Mouse (Mus musculus): ENCODE measurements around the gene Tmem102.

Tmem102 gene

DNA sequence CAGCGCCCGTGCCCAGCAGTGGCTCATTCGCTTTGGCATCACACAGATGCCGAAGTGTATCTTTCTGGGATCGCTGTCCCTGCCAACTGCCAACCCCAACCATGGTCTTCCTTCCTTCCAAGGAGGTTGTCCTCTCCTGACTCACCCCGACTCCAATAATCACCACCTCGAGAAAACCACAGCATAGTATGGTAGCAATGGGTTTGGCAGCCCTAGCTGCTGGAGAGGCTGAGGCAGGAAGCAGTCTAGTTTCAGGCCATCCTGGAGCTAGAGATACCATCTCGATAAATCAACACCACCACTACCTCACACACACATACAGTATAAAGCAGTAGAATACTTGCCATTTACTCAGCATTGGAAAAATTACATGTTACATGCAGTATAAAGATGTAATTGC, 13.4 kb upstream of the Tmem102 start:
- DNase-seq, result no peak

DNA sequence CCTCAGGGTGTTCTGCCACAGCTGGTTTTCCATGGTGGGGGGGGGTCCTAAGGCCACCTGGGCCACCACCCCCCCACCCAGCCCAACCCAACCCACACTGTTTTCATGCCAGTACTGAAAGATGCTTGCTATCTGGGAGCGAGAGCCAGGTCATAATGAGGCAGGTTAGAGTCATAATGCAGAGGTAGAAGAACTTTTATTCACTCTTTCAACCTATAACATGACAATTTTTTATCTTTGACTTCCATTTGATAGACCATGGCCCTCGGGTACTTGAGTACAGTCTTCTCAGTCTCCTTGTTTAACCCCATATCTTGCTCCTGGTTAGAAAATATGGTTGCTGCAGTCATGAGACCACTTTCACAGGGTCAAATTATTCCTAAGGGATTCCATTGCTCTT, 12.9 kb upstream of the Tmem102 start, which contains the start of gene Spem2:
TSS of gene Spem2 (minus strand) at position 101 of the 400 bp plus-strand sequence.
- DNase-seq, result no peak

DNA sequence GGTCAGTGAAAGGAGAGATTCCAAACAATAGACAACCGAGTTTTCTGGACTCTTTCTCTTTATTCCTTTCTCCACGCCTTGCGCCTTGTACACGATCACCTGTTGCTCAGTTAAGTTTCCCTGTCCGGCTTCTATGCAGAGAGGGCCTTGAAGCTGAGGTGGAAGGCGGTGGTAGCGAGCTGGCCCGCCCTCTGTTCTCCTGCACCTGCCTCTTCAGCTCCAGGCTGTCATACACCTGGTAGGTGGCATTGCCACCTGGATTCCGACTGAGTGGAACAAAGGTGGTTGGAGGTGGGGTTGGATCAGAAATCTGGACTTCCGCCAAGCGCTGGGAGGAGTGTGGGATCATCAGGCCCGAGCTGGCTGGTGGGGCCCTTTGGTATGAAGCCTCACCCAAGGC, 11.1 kb upstream of the Tmem102 start:
- DNase-seq, result no peak

DNA sequence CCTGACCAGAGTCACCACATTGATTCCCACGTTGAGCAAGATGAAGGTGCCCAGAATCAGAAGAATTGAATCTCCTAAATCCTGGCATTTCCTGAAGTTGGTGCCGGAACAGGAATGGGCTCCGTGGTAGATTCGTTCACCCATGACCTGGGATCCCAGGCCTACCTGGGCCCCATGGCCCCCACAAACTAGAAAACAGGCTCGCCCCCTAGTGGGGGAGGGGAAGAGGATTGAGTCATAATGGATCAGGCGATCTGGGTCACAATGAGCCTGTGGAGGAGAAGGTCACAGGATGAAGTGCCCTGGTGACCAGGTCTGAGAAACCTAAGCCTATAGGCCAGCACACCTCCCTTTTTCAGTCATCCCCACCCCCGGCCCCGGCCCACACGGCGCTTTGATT, 9.7 kb upstream of the Tmem102 start, which contains the start of gene Gm39566:
TSS of gene Gm39566 (minus strand) at position 144 of the 400 bp plus-strand sequence.
- no peak for DNase-seq

DNA sequence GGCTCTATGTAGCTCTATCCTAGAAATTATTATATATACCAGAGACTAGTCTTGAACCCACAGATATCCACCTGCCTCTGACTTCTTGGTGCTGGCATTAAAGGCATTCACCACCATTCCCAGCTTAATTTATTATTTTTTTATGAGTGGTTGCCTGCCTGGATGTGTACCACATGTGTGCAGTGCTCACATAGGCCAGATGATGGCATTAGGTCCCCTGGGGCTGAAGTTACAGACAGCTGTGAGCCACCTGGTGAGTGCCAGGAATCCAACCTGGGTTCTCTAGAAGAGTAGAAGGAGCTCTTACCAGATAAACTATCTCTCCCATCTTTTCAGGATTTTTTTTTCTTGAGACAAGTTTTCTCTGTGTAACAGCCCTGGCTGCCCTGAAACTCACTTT, 4.9 kb upstream of the Tmem102 start:
- DNase-seq, result no peak

DNA sequence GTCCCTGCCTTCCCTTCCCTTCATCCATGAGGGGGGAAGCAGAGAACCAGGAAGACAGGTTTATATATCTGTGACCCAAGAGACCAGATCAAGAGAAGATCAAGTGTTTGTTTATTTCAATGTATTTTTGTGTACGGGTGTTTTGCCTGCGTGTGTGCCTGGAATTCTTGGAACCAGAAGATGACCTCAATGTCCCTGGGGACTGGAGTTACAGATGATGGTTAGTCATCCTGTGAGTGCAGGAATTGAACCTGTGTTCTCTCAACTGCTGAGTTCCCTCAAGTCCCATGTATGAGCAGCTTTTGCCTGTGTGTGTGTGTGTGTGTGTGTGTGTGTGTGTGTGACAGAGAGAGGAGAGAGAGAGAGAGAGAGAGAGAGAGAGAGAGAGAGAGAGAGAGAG, 2.2 kb upstream of the Tmem102 start:
- no peak for DNase-seq

DNA sequence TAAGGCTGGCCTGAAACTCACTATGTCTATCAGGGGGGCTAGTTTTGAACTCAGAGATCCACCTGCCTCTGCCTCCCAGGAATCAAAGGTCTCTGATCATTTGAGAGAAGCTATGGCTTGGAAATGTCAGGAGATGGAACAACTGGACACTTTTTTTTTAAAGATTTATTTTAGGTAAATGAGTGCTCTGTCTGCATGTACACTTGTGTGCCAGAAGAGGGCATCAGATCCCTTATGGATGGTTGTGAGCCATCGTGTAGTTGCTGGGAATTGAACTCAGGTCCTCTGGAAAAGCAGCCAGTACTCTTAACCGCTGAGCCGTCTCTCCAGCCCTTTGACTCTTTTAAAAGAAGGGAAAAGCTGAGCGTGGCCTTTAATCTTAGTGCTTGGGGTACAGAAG, 954 bp upstream of the Tmem102 start:
- DNase-seq, result no peak

DNA sequence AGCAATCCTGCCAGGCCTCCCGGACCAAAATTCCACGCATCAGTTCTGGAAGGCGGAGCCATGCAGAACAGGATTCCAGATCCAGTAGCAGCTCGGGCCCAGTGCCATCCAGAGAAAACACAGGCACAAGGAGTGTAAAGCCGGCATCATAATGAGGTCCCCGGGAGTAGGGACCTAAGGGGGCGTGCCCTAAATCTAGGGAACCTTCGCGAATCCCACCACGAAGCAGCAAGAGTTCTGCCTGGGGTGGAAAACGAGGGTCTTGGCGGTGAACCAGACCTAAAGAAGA, 828 bp downstream of the Tmem102 start:
- DNase-seq, result no peak

DNA sequence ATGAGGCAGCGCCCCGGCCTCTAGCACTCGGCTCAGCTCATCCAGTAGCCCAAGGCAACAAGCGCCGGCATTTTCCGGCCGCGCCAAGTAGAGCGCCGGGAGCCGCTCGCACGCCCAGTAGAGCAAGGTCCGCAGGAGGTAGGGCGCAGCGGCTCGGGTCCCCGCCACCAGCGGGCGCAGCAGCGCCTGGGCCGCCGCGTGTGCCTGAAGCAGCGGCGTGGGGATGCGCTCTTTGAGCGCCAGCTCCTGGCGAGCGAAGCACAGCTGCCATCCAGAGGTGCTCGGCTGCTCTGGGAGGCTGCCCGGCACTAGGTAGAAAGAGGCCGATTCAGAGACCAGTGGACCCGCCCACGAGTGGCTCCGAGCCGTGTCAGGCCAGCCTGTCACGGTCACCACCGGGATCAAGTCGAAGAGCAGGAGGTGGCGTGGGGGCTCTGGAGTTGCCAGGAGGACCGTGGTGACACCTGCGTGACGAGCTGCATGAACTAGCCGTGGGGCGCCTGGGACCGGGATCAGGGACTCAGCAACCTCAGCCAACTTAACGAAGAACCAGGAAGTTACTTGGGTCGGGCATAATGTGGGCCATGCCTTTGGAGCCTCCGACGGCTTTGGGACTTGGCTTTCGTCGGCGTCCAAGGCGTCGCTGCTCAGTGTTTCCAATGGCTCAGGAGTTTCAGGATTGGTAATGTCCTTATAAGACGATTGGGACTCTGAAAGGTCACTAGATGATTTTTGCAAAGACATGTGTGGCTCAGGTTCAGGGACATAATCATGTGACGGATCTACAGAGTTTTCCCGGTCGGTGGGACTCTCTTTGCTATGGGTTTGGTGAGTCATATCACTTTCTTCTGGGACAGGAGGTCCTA, 1.4 kb downstream of the Tmem102 start:
- peak; percentile 80 to 84 for DNase-seq

DNA sequence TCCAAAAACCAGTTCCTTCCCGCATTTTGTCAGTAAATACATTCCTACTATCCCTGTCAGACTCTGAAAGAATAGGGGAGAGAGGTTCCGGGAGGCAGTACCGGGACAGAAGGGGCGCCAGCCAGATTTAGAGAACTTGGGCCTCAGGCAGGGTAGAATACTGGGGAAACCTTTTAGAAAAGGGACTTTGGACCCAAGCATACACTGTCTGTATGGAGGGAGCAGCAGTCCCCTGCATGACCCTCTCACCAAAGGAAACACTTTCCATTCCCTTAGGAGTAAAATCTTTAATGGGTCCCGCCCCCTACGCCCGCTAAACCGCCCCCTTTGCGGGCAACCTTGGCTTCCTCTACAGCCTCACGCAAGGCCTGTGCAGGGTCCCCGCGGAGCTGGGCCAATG, 2.1 kb downstream of the Tmem102 start:
- no peak for DNase-seq

DNA sequence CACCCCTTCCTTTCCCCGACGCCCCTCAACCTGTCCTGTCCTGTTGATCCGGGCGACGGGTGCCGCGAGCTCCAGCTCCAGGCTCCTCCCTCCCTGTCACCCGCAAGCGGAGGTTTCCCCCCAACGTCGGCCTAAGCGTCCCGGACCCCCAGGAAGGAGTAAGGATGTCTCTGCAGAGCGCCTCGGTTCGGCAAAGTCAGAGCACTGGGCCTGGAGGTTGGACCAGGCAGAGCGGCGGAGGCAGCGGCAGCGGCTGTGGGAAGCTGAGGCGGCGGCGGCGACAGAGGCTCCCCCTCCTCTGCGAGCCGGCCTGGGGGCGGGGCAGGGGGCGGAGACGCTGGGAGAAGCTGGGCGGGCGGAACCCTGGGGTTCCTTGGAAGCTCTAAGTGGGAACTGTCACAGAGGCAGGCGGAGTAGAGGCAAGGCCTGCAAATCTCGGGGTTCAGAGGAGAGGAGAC, 2.7 kb downstream of the Tmem102 start:
- DNase-seq, result peak; percentile 81 to 83

DNA sequence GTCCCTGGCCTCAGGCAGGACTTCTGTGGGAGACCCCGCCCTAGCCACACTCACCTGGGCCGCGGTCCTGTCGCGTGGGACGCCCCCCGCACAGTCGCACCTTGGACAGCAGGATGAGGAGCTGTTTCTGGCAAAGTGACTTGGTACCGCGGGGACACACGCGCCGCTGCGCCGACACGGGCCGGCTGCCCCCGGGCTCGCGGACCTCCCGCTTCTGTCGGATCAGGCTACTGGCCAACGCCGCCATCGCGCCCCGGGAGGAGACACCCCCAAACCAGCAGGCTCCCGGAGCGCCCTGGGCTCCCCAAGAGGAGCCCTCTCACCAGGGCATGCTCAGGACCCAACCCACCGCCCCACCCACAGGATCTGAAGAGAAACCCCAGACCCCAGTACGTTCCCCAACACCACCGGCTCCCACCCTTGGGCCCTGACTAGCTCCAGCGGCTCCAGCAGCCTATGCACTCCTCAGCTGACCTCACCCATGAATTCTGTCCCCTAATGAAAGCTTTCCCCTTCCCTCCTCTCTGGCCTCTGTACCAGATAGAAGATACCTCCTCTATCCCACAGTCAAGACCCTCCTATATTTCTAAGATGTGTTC, 3.9 kb downstream of the Tmem102 start, which contains the start of gene Fgf11:
TSS of gene Fgf11 (minus strand) at position 479 of the 599 bp plus-strand sequence.
- no peak for DNase-seq

DNA sequence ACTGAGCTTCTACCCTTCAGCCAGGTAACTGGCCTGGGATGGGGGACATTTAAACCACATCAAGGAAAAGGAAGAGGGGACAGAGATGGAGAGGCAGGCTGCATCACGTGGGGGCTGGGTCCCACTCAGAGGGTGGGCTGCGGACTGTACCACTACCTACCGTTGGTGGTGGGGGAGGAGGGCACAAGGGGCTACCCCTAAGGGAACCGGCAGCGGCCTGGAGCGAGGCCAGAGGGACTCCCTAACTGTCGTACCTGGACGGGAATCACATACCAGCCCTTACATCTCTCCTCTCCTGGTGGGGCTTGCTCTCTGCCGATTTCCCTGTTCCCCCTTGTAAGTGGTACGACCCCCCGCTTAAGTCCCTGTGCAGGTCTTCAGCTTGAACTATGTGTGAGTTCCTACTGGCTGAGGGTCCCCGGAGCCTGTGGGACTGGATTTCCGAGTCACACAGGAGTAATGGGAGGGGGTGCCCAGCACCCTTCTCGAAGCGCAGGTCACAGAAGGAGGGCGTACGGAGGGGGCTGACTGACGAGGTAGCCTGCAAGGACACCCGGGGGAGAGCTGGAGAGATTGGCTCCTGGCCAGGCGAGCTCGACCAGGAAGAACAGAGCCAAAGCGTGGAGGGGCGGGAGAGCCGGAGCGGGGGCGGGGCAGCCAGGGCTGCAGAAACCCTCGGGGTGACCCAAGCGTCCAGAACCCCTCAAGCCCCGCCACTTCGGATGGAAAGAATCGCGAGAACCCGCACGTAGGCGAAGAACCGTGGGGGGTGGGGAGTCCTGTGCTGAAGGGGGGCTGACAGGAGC, 4.8 kb downstream of the Tmem102 start:
- DNase-seq, result no peak

DNA sequence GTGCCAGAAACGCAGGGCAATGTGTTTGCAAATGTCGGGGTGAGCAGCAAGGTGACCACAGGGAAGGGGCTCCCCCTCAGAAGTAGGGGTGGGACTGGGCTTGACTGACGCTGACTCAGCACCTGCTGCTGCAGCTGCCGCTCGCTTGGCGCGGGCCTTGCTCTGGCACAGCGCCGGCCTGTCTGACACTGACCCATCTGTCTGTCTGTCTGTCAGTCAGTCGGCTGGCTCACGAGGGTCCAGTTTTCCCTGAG, 5.4 kb downstream of the Tmem102 start:
- DNase-seq, result no peak

DNA sequence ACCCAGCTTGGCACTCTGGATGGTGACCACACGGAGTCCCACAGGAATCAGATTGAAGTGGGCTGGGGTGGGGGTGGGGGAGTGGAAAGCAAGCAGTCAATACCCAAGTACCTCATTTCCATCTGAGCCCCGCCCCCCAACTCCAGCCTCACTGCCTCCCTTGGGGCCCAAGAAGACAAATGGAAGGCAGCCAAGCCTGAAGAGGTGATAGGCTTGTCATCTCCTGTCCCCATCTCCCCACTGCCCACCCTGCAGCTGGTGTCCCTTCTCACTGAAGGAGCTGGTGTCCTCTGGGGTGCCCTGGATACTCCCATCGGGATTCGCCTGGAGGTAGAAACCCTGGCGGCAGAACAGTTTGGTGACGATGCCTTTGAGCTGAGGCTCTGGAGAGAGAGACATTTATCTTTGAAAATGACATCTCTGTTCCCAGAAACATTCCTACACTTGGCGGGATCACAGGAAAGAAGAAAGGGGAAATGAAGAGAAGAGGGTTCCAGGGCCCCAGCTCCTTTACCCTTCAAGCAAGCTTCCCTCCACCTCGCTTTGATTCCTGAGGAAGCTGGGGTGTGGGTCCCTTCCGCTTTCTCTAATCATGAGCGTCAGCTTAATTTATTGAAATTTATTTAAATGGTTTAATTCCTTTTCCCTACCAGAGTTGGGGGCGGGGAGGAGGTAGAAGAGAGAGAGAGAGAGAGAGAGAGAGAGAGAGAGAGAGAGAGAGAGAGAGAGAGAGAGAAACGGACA, 5.9 kb downstream of the Tmem102 start:
- DNase-seq, result no peak

DNA sequence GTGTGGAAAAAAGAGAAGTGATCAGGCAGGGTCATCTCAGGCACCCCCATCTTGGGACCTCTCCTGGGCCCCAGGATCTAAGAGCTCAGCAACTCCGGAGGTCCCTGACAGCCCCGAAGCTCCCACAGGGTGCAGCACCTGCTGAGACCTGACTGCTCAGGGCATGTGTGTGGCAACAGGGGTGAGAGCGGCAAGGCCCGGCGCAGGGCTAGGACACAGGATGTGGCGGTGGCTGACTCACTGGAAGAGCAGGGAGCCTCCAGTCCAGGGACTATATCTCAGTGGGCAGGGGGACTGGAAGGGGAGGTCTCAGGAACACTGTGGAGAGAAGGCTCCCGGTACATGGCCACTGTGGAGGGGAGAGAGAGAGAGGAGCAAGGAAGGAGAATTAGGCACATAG, 7.5 kb downstream of the Tmem102 start:
- DNase-seq, result no peak

DNA sequence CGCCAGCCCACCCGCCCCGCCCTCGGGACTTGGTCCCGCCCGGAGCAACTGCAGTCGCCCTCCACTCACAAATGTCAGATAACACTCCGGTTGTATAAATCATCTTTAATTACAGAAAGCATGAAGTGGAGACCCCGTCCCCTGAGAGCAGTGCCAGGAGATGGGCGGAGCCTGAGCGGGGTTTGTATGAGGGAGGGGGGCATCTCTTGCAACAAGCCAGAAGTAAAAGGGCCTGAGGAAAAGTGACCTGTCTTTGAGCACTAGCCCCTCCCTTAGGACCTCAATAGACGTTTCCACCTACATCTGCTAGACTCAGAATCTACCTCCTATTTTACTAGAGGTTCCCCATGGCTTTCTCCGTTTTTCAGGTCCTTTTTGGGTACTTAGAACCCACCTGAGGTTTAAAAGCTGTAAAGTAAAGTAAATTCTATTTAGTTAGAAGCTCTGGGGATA, 9.4 kb downstream of the Tmem102 start:
- no peak for DNase-seq

DNA sequence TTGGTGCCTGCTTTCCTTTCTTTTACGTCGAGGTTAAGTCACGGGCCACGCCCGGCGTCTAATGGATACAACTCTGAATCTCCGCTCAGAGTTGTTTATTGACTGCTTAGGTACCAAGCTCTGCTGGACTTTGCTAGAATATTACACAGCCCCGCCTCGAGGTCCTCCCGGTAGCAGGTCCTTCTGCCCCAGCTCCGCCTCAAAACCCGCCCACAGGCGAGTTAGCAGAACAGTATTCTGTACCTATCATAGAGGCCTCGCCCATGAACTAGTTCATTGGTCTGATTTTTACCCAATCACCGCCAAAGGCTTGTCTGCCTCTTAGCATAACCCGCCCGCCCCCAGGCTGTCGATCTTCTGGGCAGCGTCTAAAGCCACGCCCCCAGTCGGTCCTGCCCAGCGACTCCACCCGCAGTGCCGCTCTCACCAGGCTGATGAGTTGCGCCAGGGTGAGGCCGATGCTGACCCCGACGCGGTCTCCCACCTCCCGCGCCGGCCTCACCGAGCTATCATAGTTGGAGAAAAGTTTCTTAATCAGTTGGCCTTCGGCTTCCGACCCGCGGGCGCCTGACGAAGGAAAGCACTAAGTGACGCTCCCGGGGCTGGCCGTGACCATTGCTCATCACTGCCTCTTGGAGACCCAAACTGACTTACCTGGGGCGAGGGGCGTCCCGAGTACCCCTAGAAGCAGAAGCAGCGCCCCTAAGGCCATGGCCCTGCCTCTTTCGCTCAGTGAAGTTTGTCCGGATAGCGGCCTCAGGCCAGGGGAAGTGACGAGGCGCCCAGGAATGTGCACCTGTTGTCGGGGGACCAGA, 10.0 kb downstream of the Tmem102 start, which contains the start of gene Chrnb1:
TSS of gene Chrnb1 (minus strand) at position 776 of the 815 bp plus-strand sequence.
- peak; percentile 89 to 95 for DNase-seq

DNA sequence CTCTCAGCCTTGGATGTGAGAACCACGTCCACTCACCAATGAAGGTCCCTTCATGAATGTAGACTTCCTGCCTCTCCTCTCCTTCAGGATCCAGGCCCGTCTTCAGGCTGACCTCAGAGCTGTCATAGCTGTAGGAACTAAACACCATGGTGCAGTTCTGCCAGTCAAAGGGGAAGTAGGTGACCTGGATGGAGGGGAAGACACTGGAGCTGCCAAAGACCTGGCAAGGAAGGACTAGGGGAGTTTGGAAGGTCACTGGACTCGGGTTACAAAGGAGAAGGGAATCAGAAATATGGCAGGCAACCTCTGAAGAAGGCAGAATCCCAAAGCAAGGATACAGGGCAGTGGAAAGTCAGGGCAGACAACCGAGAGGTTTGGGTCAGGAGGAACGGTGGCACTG, 12.0 kb downstream of the Tmem102 start:
- no peak for DNase-seq

DNA sequence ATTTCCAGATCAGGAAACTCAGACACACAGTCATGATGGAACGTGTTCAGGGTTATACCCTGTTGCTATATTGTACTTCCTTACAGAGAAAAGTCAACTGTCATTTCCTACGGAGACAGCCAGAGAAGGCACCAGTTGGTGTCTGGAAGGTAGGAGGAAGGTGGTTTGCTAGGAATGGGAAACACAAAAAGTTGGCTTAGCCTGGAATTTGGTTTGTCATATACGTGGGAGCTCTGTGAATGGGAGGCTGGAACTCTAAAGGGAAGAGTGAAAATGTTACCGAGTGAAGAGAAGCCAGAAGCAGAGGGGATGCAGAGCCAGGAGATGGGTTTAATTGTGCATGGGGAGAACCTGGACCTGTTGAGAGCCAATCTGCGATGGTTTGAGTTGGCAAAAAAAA, 14.0 kb downstream of the Tmem102 start:
- no peak for DNase-seq

DNA sequence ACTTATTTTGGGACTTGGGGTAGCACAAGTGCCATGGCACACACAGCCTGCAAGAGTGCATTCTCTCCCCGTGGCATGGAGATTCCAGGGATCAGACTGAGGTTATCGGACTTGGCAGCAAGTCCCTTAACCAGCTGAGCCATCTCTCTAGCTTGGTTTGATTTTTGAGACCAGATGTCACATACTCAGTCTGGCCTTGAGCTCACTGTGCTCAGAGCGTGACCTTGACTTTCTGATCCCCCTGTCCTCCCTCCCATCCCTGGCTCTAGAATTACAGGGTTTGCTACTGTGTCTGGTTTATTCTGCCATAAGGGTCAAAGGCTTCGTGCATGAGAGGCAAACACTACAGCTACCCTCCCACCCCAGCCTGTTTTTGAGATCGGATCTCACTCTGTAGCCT, 16.0 kb downstream of the Tmem102 start:
- no peak for DNase-seq

DNA sequence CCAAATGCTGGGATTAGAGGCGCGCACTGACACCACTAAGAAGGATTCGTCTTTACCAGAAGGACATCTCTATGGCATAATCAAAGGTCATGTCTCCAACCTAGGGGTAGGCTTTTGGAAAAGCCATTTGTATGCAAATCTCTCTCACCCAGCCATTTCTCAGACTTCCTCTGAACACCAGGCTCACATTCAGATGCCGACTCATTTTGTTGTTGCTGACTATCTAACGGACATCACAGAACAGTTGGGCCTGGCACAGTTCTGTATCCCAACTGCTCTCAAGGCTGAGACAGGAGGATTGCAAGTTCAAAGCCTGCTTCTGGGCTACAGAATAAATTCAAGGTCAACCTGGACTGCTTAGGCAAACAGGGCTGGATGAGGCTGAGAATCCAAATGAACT, 18.1 kb downstream of the Tmem102 start:
- no peak for DNase-seq

All from thymus, postnatal 36 days (tissue).